Mouse (Mus musculus): ENCODE results near the gene Fam207a. TPM values are rescaled to one million over a fixed set of nuclear protein-coding genes. Genes with fewer than 3 reads are reported as not detected.
A peak's percentile ranks its signal among the peaks of the same experiment; 100 is the strongest.

Fam207a gene
- polyA plus RNA-seq (2012; rRNA removed) = 36.5 and 39.0 TPM in 2 replicates

GRCm38 (mm10) chr10:77515385-77516348 is at the start of gene Fam207a:
TSS of gene Fam207a (minus strand) at chr10:77515785.
- DNase-seq = peak; percentile 93 to 95

DNA sequence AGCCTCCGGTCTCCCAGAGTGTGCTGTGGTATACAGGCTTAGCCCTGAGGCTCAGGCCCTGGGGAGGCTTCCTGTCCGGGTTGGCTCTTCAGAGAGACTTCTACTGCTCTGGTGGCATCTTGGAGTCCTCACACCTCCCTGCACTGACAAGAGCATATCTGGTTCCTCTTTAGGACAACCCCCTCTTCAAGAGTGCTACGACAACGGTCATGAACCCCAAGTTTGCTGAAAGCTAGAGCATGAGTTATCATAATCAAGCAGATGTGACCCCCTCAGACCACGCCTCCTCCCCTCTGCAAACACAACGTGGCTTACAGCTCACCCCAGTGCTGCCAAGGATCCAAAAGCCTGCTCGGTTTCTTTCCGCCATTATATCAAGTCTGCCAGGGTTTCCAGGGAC is 49.4 kb upstream of the Fam207a start:
- DNase-seq = no peak
- Histone ChIP-seq H3K4me3 (replicated peaks; ENCODE audit: insufficient read depth, low read depth, low read length) (no peak overlapping the region), H3K27ac (ENCODE audit: insufficient read depth, low read length) (no peak overlapping the region), H3K27me3 (ENCODE audit: control insufficient read depth, insufficient read depth, low read length) (no peaks in the 10 kb centered on the region), H3K4me1 (ENCODE audit: control insufficient read depth, insufficient read depth, low read length) (no peaks in the 10 kb centered on the region)
- 78% methylated on average over 8 of the region's 8 CpGs for WGBS
- no peak for TF ChIP-seq POLR2A (IDR thresholded peaks at IDR 0.05; ENCODE audit: borderline replicate concordance, insufficient read depth, low read length)

More at GRCm38 (mm10) chr10:77515385-77516348, at the start of gene Fam207a:
- Histone ChIP-seq H3K4me1 (ENCODE audit: control insufficient read depth, insufficient read depth, low read length) (peaks cover 20% of the 10 kb centered on the region), H3K27me3 (ENCODE audit: control insufficient read depth, insufficient read depth, low read length) (no peaks in the 10 kb centered on the region), H3K27ac (ENCODE audit: insufficient read depth, low read length) (peak within 1 kb of the TSS; percentile 72), H3K4me3 (replicated peaks; ENCODE audit: insufficient read depth, low read depth, low read length) (peak within 1 kb of the TSS; percentile 68)
- WGBS = 1% methylated on average over 75 of the region's 75 CpGs
- no peak for TF ChIP-seq CTCF (IDR thresholded peaks at IDR 0.05; ENCODE audit: borderline replicate concordance, insufficient read depth, low read depth, low read length)
- peak; percentile 94 for TF ChIP-seq POLR2A (IDR thresholded peaks at IDR 0.05; ENCODE audit: borderline replicate concordance, insufficient read depth, low read length)

GRCm38 (mm10) chr10:77561508-77561907 is 45.9 kb upstream of the Fam207a start:
- no peak overlapping the region for H3K27ac ChIP-seq (ENCODE audit: insufficient read depth, low read length)
- DNase-seq = no peak
- H3K4me1 ChIP-seq (ENCODE audit: control insufficient read depth, insufficient read depth, low read length) = no peaks in the 10 kb centered on the region
- no peaks in the 10 kb centered on the region for H3K27me3 ChIP-seq (ENCODE audit: control insufficient read depth, insufficient read depth, low read length)
- WGBS = 76% methylated on average over 2 of the region's 2 CpGs
- TF ChIP-seq POLR2A (IDR thresholded peaks at IDR 0.05; ENCODE audit: borderline replicate concordance, insufficient read depth, low read length) (no peak), CTCF (IDR thresholded peaks at IDR 0.05; ENCODE audit: borderline replicate concordance, insufficient read depth, low read depth, low read length) (no peak)
- H3K4me3 ChIP-seq (replicated peaks; ENCODE audit: insufficient read depth, low read depth, low read length) = no peak overlapping the region

GRCm38 (mm10) chr10:77560830-77561229 is 45.2 kb upstream of the Fam207a start:
- 91% methylated on average over 9 of the region's 9 CpGs for WGBS
- H3K27me3 ChIP-seq (ENCODE audit: control insufficient read depth, insufficient read depth, low read length) = no peaks in the 10 kb centered on the region
- TF ChIP-seq CTCF (IDR thresholded peaks at IDR 0.05; ENCODE audit: borderline replicate concordance, insufficient read depth, low read depth, low read length) = no peak
- no peak for TF ChIP-seq POLR2A (IDR thresholded peaks at IDR 0.05; ENCODE audit: borderline replicate concordance, insufficient read depth, low read length)
- no peak for DNase-seq
- no peaks in the 10 kb centered on the region for H3K4me1 ChIP-seq (ENCODE audit: control insufficient read depth, insufficient read depth, low read length)
- no peak overlapping the region for H3K4me3 ChIP-seq (replicated peaks; ENCODE audit: insufficient read depth, low read depth, low read length)
- H3K27ac ChIP-seq (ENCODE audit: insufficient read depth, low read length) = no peak overlapping the region

DNA sequence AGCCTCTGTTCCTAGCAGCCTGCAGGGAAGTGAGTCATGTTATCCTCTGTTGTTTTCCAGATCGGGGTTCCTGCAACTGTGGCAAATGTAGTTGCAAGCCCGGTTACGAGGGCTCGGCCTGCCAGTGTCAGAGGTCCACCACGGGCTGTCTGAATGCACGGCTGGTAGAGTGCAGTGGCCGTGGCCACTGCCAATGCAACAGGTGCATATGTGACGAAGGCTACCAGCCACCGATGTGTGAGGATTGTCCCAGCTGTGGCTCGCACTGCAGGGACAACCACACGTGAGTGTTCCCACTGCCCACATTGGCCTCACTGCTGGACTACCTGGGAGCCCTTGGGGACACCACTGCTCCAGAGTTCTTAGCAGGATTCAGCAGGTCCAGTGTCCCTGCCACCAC is 44.5 kb upstream of the Fam207a start:
- Histone ChIP-seq H3K27ac (ENCODE audit: insufficient read depth, low read length) (no peak overlapping the region), H3K27me3 (ENCODE audit: control insufficient read depth, insufficient read depth, low read length) (no peaks in the 10 kb centered on the region), H3K4me3 (replicated peaks; ENCODE audit: insufficient read depth, low read depth, low read length) (no peak overlapping the region), H3K4me1 (ENCODE audit: control insufficient read depth, insufficient read depth, low read length) (no peaks in the 10 kb centered on the region)
- no peak for TF ChIP-seq POLR2A (IDR thresholded peaks at IDR 0.05; ENCODE audit: borderline replicate concordance, insufficient read depth, low read length)
- no peak for TF ChIP-seq CTCF (IDR thresholded peaks at IDR 0.05; ENCODE audit: borderline replicate concordance, insufficient read depth, low read depth, low read length)
- DNase-seq = no peak
- WGBS = 82% methylated on average over 11 of the region's 11 CpGs

GRCm38 (mm10) chr10:77557641-77558040 is 42.1 kb upstream of the Fam207a start:
- no peak for DNase-seq
- no peaks in the 10 kb centered on the region for H3K4me1 ChIP-seq (ENCODE audit: control insufficient read depth, insufficient read depth, low read length)
- no peak overlapping the region for H3K27ac ChIP-seq (ENCODE audit: insufficient read depth, low read length)
- H3K4me3 ChIP-seq (replicated peaks; ENCODE audit: insufficient read depth, low read depth, low read length) = no peak overlapping the region
- 89% methylated on average over 4 of the region's 4 CpGs for WGBS
- no peaks in the 10 kb centered on the region for H3K27me3 ChIP-seq (ENCODE audit: control insufficient read depth, insufficient read depth, low read length)
- no peak for TF ChIP-seq POLR2A (IDR thresholded peaks at IDR 0.05; ENCODE audit: borderline replicate concordance, insufficient read depth, low read length)
- TF ChIP-seq CTCF (IDR thresholded peaks at IDR 0.05; ENCODE audit: borderline replicate concordance, insufficient read depth, low read depth, low read length) = peak; percentile 64; the same call in 1 of the 2 replicates

- no peak for DNase-seq
- 83% methylated on average over 7 of the region's 7 CpGs for WGBS
- no peak for TF ChIP-seq POLR2A (IDR thresholded peaks at IDR 0.05; ENCODE audit: borderline replicate concordance, insufficient read depth, low read length)
- TF ChIP-seq CTCF (IDR thresholded peaks at IDR 0.05; ENCODE audit: borderline replicate concordance, insufficient read depth, low read depth, low read length) = no peak
Observed at GRCm38 (mm10) chr10:77556631-77557030, 41.0 kb upstream of the Fam207a start.

GRCm38 (mm10) chr10:77554918-77555317 is 39.3 kb upstream of the Fam207a start:
- no peaks in the 10 kb centered on the region for H3K4me1 ChIP-seq (ENCODE audit: control insufficient read depth, insufficient read depth, low read length)
- H3K27ac ChIP-seq (ENCODE audit: insufficient read depth, low read length) = no peak overlapping the region
- no peak for DNase-seq
- TF ChIP-seq POLR2A (IDR thresholded peaks at IDR 0.05; ENCODE audit: borderline replicate concordance, insufficient read depth, low read length) (no peak), CTCF (IDR thresholded peaks at IDR 0.05; ENCODE audit: borderline replicate concordance, insufficient read depth, low read depth, low read length) (no peak)
- no peaks in the 10 kb centered on the region for H3K27me3 ChIP-seq (ENCODE audit: control insufficient read depth, insufficient read depth, low read length)
- 91% methylated on average over 4 of the region's 4 CpGs for WGBS
- no peak overlapping the region for H3K4me3 ChIP-seq (replicated peaks; ENCODE audit: insufficient read depth, low read depth, low read length)

More at GRCm38 (mm10) chr10:77556631-77557030, 41.0 kb upstream of the Fam207a start:
- Histone ChIP-seq H3K27me3 (ENCODE audit: control insufficient read depth, insufficient read depth, low read length) (no peaks in the 10 kb centered on the region), H3K4me1 (ENCODE audit: control insufficient read depth, insufficient read depth, low read length) (no peaks in the 10 kb centered on the region), H3K27ac (ENCODE audit: insufficient read depth, low read length) (no peak overlapping the region), H3K4me3 (replicated peaks; ENCODE audit: insufficient read depth, low read depth, low read length) (no peak overlapping the region)

Measured in cerebellum, adult 2 months (tissue).